Mouse (Mus musculus) layer of hippocampus, adult 2 months (tissue): Measurements from ENCODE around the gene Sema4b. TPM values are rescaled to one million over a fixed set of nuclear protein-coding genes. Genes with fewer than 3 reads are reported as not detected.

Source experiments
- DNase-seq, 2 experiments: peaks; one replicate each; pipeline ENCODE4 v3.0.0; 2022; ENCODE audit warnings: low spot score in 2 of 2
- H3K27ac ChIP-seq: fragments of 200-600 bp; 2 replicates; pipeline ENCODE4 v1.8.1; 2022
- H3K4me3 ChIP-seq: fragments of 200-600 bp; 2 replicates; pipeline ENCODE4 v1.8.1; 2022; ENCODE audit warnings: mild to moderate bottlenecking
- CTCF ChIP-seq: fragments of 200-600 bp; conservative IDR thresholded peaks from 2 replicates; pipeline ENCODE4 v1.8.1; 2022; ENCODE audit warnings: antibody characterized with exemption, mild to moderate bottlenecking, moderate library complexity
- total RNA-seq, 2 experiments: library from RNA; stranded (reverse); gene quantifications; 2 replicates each; pipeline ENCODE4 v1.2.3; 2021

Sema4b gene
- total RNA-seq, 2 experiments from 2014 or later, result 25.7 to 27.5 TPM

- Histone ChIP-seq H3K4me3 (no peak overlapping the region), H3K27ac (no peak overlapping the region)
- DNase-seq, result no peak
- TF ChIP-seq CTCF, result no peak
Measured at GRCm38 (mm10) chr7:80220237-80220797, 33.7 kb downstream of the Sema4b start.

GRCm38 (mm10) chr7:80221179-80221750 lies 34.6 kb downstream of the Sema4b start:
- no peak overlapping the region for H3K27ac ChIP-seq
- no peak for DNase-seq
- H3K4me3 ChIP-seq, result no peak overlapping the region
- TF ChIP-seq CTCF, result no peak

- TF ChIP-seq CTCF, result peak; percentile 41
- no peak overlapping the region for H3K4me3 ChIP-seq
- H3K27ac ChIP-seq, result no peak overlapping the region
- no peak for DNase-seq
Measured at GRCm38 (mm10) chr7:80227065-80227464, 40.4 kb downstream of the Sema4b start.

GRCm38 (mm10) chr7:80230196-80230595 lies 43.6 kb downstream of the Sema4b start:
- no peak for TF ChIP-seq CTCF

GRCm38 (mm10) chr7:80231971-80232488 lies 45.4 kb downstream of the Sema4b start:
- H3K4me3 ChIP-seq, result peak overlapping the region; percentile 75
- peak overlapping the region; percentile 63 for H3K27ac ChIP-seq
- no peak for DNase-seq
- TF ChIP-seq CTCF, result no peak

More at GRCm38 (mm10) chr7:80230196-80230595, 43.6 kb downstream of the Sema4b start:
- Histone ChIP-seq H3K4me3 (no peak overlapping the region), H3K27ac (no peak overlapping the region)
- DNase-seq, result no peak

- peak; percentile 94 to 95 for DNase-seq
- no peak for TF ChIP-seq CTCF
- Histone ChIP-seq H3K4me3 (peak within 1 kb of the TSS; percentile 75), H3K27ac (peak within 1 kb of the TSS; percentile 71)
Measured at GRCm38 (mm10) chr7:80232489-80233029, 45.9 kb downstream of the Sema4b start, which contains the start of the genes Cib1 and Gdpgp1. Cib1 (minus strand) TSS chr7:80232813. Gdpgp1 (plus strand) TSS chr7:80232865.

- H3K27ac ChIP-seq, result no peak overlapping the region
- no peak for DNase-seq
- peak overlapping the region; percentile 38; the same call in 1 of the 2 replicates for H3K4me3 ChIP-seq
- TF ChIP-seq CTCF, result no peak
Measured at GRCm38 (mm10) chr7:80233799-80234198, 47.2 kb downstream of the Sema4b start.

- no peak overlapping the region for H3K4me3 ChIP-seq
- DNase-seq, result no peak
- H3K27ac ChIP-seq, result no peak overlapping the region
- TF ChIP-seq CTCF, result no peak
Measured at GRCm38 (mm10) chr7:80238542-80238941, 51.9 kb downstream of the Sema4b start.

- Histone ChIP-seq H3K4me3 (no peak overlapping the region), H3K27ac (no peak overlapping the region)
- TF ChIP-seq CTCF, result no peak
- DNase-seq, result no peak
Measured at GRCm38 (mm10) chr7:80241661-80242060, 55.0 kb downstream of the Sema4b start.

GRCm38 (mm10) chr7:80244851-80245250 lies 58.2 kb downstream of the Sema4b start:
- Histone ChIP-seq H3K27ac (no peak overlapping the region), H3K4me3 (no peak overlapping the region)
- no peak for DNase-seq
- no peak for TF ChIP-seq CTCF

- peak; percentile 70 for TF ChIP-seq CTCF
- peak within 1 kb of the TSS; percentile 86 for H3K4me3 ChIP-seq
- H3K27ac ChIP-seq, result peak within 1 kb of the TSS; percentile 93
- DNase-seq, result peak; percentile 95 to 97
Measured at GRCm38 (mm10) chr7:80246148-80246721, 59.6 kb downstream of the Sema4b start, which contains the start of gene Ttll13. Ttll13 (plus strand) TSS chr7:80246376.

- Histone ChIP-seq H3K27ac (peak overlapping the region; percentile 93; the same call in 1 of the 2 replicates), H3K4me3 (peak overlapping the region; percentile 86)
- DNase-seq, result no peak
- no peak for TF ChIP-seq CTCF
Measured at GRCm38 (mm10) chr7:80246859-80247258, 60.2 kb downstream of the Sema4b start.

- no peak for TF ChIP-seq CTCF
- DNase-seq, result no peak
- Histone ChIP-seq H3K4me3 (no peak overlapping the region), H3K27ac (no peak overlapping the region)
Measured at GRCm38 (mm10) chr7:80252437-80252836, 65.8 kb downstream of the Sema4b start.

GRCm38 (mm10) chr7:80252886-80253285 lies 66.2 kb downstream of the Sema4b start:
- DNase-seq, result no peak
- no peak for TF ChIP-seq CTCF
- Histone ChIP-seq H3K4me3 (no peak overlapping the region), H3K27ac (no peak overlapping the region)
